Mouse (Mus musculus): ENCODE data around the gene Dtx4. TPM values are rescaled to one million over a fixed set of nuclear protein-coding genes. Genes with fewer than 3 reads are reported as not detected.

Dtx4 gene
- polyA plus RNA-seq, 1 experiment: not detected

DNA sequence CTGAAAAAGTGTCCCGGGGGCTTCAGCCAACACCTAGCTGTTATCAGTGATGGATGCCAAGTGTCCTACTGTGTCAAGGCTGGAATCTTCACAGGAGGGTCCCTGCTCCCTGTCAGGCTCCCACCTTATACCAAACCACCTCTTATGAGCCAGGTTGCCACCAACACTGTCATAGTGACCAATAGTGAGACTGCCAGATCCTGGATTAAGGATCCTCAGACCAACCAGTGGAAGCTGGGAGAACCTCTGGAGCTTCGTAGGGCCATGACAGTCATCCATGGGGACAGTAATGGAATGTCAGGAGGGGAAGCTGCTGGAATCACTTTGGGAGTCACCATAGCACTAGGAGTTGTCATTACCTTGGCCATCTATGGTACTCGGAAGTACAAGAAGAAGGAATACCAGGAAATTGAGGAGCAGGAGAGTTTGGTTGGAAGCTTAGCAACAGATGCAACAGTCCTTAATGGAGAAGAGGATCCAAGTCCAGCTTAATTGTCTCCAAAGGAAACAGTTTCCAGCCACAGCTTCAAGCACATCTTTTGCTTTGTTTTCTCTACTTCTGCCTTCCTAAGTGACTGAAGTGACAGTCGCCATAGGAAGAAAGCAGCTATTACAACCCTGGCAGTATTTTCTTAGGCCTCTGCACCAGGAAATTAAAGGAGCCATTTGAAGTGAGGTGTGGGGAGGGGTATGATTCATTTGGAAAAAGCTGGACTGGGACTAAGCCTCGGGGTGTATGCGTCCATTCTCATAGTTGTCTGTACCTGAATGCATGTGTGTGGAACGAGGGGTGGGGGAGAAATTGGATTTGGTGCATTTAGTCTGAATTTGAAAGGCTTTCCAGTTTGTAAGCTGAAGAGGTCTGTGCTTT, 38.2 kb downstream of the Dtx4 start:
- TF ChIP-seq GATA1 (IDR thresholded peaks at IDR 0.05; ENCODE audit: low read length): no peak

- no peak for TF ChIP-seq GATA1 (IDR thresholded peaks at IDR 0.05; ENCODE audit: low read length)
Observed at GRCm38 (mm10) chr19:12460282-12461249, 40.7 kb downstream of the Dtx4 start, which contains the start of gene Mpeg1. Mpeg1 (plus strand) TSS chr19:12460779.

- no peak for TF ChIP-seq GATA1 (IDR thresholded peaks at IDR 0.05; ENCODE audit: low read length)
Observed at GRCm38 (mm10) chr19:12459516-12459915, 41.7 kb downstream of the Dtx4 start.

GRCm38 (mm10) chr19:12457401-12458066, 43.7 kb downstream of the Dtx4 start:
- no peak for TF ChIP-seq GATA1 (IDR thresholded peaks at IDR 0.05; ENCODE audit: low read length)

GRCm38 (mm10) chr19:12445014-12445413, 56.2 kb downstream of the Dtx4 start:
- TF ChIP-seq GATA1 (IDR thresholded peaks at IDR 0.05; ENCODE audit: low read length): no peak

DNA sequence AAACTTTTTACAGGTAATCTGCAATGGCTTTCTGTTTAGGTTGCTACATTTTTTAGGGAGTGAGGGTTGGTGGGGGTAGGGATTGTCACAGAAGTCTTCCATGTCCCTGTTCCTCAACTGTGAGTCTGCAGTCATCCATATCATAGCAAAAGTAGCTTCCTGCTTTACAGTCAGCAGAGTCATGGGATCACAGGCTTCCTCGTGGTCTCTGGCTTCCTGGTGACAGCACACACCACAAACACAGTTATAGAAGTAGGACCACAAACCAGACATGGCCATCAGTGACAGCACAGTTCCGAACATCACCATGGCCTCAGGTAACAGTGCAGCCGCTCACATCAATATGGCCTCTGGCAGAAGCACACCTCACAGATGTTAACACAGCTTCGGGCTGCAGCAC, 58.7 kb downstream of the Dtx4 start:
- TF ChIP-seq GATA1 (IDR thresholded peaks at IDR 0.05; ENCODE audit: low read length): no peak

DNA sequence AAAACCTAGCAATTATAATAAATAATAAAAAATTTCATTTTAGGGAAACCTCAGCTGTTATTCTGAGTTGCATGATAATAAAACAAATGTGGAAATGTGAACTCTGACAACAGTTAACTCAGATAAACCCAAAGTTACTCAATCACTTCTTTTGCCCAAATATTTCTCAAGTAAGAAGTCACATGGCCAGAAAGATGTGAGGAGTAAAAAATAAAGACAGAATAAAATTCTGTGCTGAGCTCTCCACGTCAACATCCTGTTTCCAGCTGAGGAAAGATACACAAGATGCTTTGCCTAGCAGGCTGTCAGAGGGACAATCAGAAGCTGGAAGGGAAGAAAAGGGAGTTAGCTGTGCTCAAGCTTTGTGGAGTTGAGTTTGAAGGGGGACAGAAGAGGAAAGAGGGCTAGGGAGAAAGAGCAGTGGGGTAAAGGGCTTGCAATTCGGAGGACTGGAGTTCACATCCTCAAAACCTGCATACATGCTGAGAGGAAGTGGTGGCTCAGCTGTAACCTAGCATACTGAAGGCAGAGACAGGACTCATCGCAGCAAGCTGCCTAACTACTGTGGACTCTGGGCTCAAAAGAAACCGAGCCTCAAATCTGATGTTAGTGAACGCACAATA, 61.0 kb downstream of the Dtx4 start:
- no peak for TF ChIP-seq GATA1 (IDR thresholded peaks at IDR 0.05; ENCODE audit: low read length)

DNA sequence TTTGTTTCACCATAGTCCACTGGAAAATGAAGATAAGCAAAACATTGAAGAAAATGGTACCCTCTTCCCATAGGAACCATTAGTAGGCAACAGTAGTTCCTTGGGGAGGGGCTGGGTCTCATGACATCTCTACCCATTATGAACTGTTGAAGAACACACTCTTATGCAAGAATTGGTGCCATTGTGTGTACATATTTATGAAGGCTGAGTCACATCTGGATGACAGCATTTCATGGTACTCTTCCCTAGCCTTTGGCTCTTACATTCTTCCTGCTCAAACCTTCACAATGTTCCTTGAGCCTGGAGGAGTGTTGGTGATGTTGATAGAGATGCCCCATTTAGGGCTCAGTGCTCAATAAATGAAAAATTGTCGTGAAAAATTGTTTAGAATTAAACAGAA, 61.7 kb downstream of the Dtx4 start:
- no peak for TF ChIP-seq GATA1 (IDR thresholded peaks at IDR 0.05; ENCODE audit: low read length)

DNA sequence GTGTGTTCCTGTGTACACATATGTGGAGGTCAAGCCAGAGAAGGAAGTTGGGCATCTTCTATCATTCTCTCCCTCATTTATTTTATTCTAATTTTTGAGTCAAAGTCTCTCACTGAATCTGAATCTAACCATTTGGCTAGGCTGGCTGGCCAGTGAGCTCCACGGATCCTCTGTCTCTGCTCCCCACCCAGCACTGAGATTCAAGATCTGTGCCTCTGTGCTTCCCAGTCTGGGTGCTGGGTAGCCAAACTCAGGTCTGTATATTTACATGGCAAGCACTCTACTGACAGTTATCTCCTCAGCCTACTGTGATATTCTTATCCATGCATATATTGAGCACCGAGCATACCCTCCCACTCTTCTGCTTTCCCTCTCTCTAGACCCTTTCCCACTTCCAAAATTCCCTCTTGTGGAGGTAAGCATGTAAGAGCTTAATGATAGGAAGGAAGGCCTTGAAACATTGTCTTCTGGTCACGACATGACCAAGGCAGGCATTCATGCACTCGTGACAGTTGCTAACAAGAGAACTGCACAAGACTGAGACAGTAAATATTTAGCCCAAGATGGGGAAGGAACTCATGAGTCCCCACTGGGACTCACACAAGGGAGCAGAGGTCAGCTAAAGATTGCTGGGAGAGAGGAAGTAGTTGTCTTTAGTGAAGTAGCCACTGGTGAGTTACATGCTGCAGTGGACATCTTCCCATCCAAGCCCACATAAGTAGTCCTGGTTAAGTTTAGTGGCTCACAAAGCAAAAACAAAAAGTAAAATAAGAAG, 65.3 kb downstream of the Dtx4 start:
- no peak for TF ChIP-seq GATA1 (IDR thresholded peaks at IDR 0.05; ENCODE audit: low read length)

- TF ChIP-seq GATA1 (IDR thresholded peaks at IDR 0.05; ENCODE audit: low read length): no peak
Observed at GRCm38 (mm10) chr19:12435011-12435416, 66.2 kb downstream of the Dtx4 start.

- TF ChIP-seq GATA1 (IDR thresholded peaks at IDR 0.05; ENCODE audit: low read length): no peak
Observed at GRCm38 (mm10) chr19:12433033-12433432, 68.2 kb downstream of the Dtx4 start.

DNA sequence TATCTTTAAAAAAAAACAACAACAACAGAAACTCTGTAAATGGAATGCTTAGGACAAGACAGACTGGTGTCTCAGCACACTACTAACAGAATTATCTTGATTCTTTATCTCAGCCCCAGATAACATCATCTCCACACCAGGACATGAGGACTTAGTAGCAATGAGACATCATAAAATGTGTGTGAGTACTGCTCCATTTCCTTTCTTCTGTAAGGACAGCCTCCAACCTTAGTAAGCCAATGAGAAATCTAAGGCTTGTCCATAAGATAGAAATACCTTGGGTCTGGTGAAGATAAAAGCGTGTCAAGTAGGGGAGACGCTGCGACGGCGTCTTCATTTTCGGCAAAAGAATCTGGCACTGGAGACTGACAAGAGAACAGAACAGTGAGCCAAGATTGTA, 73.6 kb downstream of the Dtx4 start, which contains the start of gene Pfpl:
Pfpl (plus strand) TSS at position 301 of the 400 bp plus-strand sequence.
- TF ChIP-seq GATA1 (IDR thresholded peaks at IDR 0.05; ENCODE audit: low read length): no peak

DNA sequence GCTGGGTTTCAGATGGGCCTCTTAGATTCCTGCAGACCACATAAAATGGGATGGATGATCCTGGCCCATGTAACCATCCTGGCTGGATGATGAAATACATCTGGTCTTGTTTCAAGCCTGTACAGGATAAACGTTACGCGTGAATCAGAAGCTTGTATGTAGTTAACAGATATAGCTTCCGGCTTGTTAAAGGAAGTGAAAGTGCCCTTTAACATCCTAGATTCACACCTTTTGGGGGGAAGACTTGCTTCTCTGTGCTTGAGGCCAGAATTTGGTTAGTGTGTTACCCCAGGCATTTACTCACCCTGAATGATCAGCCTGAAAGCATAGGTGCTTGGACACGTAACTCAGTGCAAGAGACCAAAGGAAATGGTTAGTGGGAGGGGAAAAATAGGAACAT, 74.2 kb downstream of the Dtx4 start:
- TF ChIP-seq GATA1 (IDR thresholded peaks at IDR 0.05; ENCODE audit: low read length): no peak

DNA sequence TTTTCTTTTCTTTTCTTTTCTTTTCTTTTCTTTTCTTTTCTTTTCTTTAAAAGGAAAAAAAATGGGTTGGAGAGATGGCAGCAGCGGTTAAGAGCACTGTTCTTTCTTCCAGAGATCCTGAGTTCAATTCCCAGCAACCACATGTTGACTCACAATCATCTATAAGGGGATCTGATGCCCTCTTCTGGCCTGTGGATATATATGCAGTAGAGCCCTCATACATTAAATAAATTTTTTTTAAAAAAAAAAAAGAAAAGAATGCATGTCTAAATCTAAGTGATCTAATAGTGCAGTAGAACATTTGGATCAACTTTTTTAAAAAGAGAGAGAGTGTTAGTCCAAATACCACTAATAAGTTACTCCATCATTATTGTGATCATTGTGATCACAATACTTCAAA, 79.6 kb downstream of the Dtx4 start:
- TF ChIP-seq GATA1 (IDR thresholded peaks at IDR 0.05; ENCODE audit: low read length): no peak
